Mouse (Mus musculus) testis, adult 2 months (tissue): ENCODE data around the gene Cx3cl1.
A peak's percentile ranks its signal among the peaks of the same experiment; 100 is the strongest.

Experiments used
- CTCF ChIP-seq: fragments of 200-500 bp; IDR thresholded peaks from 2 replicates; pipeline ENCODE4 v1.5.1; 2012; ENCODE audit warnings: low read depth, mild to moderate bottlenecking, inconsistent platforms, low read length, moderate library complexity; ENCODE audit not compliant: control insufficient read depth, insufficient read depth, insufficient replicate concordance
- POLR2A ChIP-seq: fragments of 200-500 bp; IDR thresholded peaks from 2 replicates; pipeline ENCODE4 v1.6.1; 2012; ENCODE audit warnings: low read depth, mild to moderate bottlenecking, inconsistent platforms, low read length, moderate library complexity; ENCODE audit not compliant: control insufficient read depth

DNA sequence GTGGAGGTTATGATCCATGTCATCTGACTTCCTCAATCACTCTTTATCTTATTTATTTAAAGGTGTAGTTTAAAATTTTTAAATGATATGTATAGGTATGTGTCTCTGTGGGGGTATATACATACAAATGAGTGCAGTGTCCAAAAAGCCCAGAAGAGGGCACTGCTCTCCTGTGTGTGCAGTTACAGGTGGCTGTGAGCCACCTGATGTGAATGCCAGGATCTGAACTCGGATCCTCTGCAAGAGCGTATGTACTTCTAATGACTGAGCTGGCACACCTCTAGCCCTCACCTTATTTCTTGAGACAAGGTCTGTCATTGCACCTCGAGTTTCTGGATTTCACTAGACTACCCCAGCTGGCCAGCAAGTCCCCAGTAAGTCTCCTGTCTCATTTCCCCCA lies 31.2 kb upstream of the Cx3cl1 start:
- TF ChIP-seq CTCF (peak; percentile 31; the same call in 1 of the 2 replicates), POLR2A (no peak)
